Mouse (Mus musculus) MEL (cell line): ENCODE measurements around the gene Arid3b.

ENCODE experiments used
- CHD2 ChIP-seq: IDR thresholded peaks from 2 replicates; pipeline ENCODE4 v1.6.1; 2011; ENCODE audit warnings: low read length, improper control_type of control experiment
- CTCF ChIP-seq, 3 experiments: IDR thresholded peaks in 2 of 3; conservative IDR thresholded peaks in 1 of 3; 2 replicates each; pipeline ENCODE4 v1.5.1; 2011 to 2012; ENCODE audit warnings: low read length in 3 of 3, low read depth in 2 of 3, mild to moderate bottlenecking in 2 of 3, improper control_type of control experiment in 1 of 3, inconsistent platforms in 1 of 3, mixed read lengths in 1 of 3, moderate library complexity in 1 of 3; ENCODE audit not compliant: control insufficient read depth in 1 of 3, insufficient read depth in 1 of 3, poor library complexity in 1 of 3, severe bottlenecking in 1 of 3
- ELF1 ChIP-seq: IDR thresholded peaks from 2 replicates; pipeline ENCODE4 v1.6.1; 2014; ENCODE audit warnings: low read depth, mild to moderate bottlenecking, inconsistent platforms, low read length, improper control_type of control experiment, moderate library complexity
- EP300 ChIP-seq, 2 experiments: IDR thresholded peaks; 2 replicates each; pipeline ENCODE4 v1.6.1; 2011; ENCODE audit warnings: improper control_type of control experiment in 2 of 2, low read length in 2 of 2, low read depth in 1 of 2, mild to moderate bottlenecking in 1 of 2
- GATA1 ChIP-seq: IDR thresholded peaks from 2 replicates; pipeline ENCODE4 v1.6.1; 2011; ENCODE audit warnings: low read depth, low read length, improper control_type of control experiment
- HCFC1 ChIP-seq: IDR thresholded peaks from 2 replicates; pipeline ENCODE4 v1.6.1; 2012; ENCODE audit warnings: low read depth, mild to moderate bottlenecking, inconsistent platforms, low read length, improper control_type of control experiment, moderate library complexity
- JUND ChIP-seq: IDR thresholded peaks from 2 replicates; pipeline ENCODE4 v1.6.1; 2011; ENCODE audit warnings: low read depth, mild to moderate bottlenecking, improper control_type of control experiment, low read length
- MAFK ChIP-seq: IDR thresholded peaks from 2 replicates; pipeline ENCODE4 v1.6.1; 2011; ENCODE audit warnings: low read depth, mild to moderate bottlenecking, low read length, improper control_type of control experiment, borderline replicate concordance
- POLR2A ChIP-seq, 2 experiments: IDR thresholded peaks; 2 replicates each; pipeline ENCODE4 v1.6.1; 2011 to 2012; ENCODE audit warnings: low read length in 2 of 2, mild to moderate bottlenecking in 2 of 2, control low read depth in 1 of 2, improper control_type of control experiment in 1 of 2, low read depth in 1 of 2, moderate library complexity in 1 of 2; ENCODE audit not compliant: control insufficient read depth in 1 of 2, insufficient read depth in 1 of 2, poor library complexity in 1 of 2
- RCOR1 ChIP-seq: IDR thresholded peaks from 2 replicates; pipeline ENCODE4 v1.6.1; 2012; ENCODE audit warnings: low read depth, mild to moderate bottlenecking, inconsistent platforms, low read length, improper control_type of control experiment
- TBP ChIP-seq: IDR thresholded peaks from 2 replicates; pipeline ENCODE4 v1.8.0; 2011; ENCODE audit warnings: low read depth, low read length, improper control_type of control experiment
- USF1 ChIP-seq: IDR thresholded peaks from 2 replicates; pipeline ENCODE4 v1.6.1; 2014; ENCODE audit warnings: low read depth, mild to moderate bottlenecking, inconsistent platforms, low read length, improper control_type of control experiment, moderate library complexity
- ZC3H11A ChIP-seq: IDR thresholded peaks from 2 replicates; pipeline ENCODE4 v1.6.1; 2012; ENCODE audit warnings: low read depth, mild to moderate bottlenecking, inconsistent platforms, low read length, improper control_type of control experiment

- TF ChIP-seq CTCF (IDR thresholded peaks at IDR 0.05 in 2 of 3, conservative IDR thresholded peaks at IDR 0.05 in 1 of 3; ENCODE audit: control insufficient read depth in 1 of 3, insufficient read depth in 1 of 3, low read depth in 2 of 3, low read length in 3 of 3, poor library complexity in 1 of 3, severe bottlenecking in 1 of 3) (no peak), EP300 (IDR thresholded peaks at IDR 0.05; ENCODE audit: low read depth in 1 of 2, low read length in 2 of 2) (no peak), CHD2 (no peak), MAFK (no peak), POLR2A (IDR thresholded peaks at IDR 0.05; ENCODE audit: control insufficient read depth in 1 of 2, insufficient read depth in 1 of 2, low read depth in 1 of 2, low read length in 2 of 2, poor library complexity in 1 of 2) (no peak), ELF1 (no peak), RCOR1 (no peak), GATA1 (no peak), TBP (no peak), USF1 (no peak), JUND (no peak), ZC3H11A (no peak), HCFC1 (no peak)
Observed at GRCm38 (mm10) chr9:57823397-57823796, 13.2 kb downstream of the Arid3b start.
